Mouse (Mus musculus) myocyte (in vitro differentiated cells): ENCODE measurements around the gene Tex14. TPM values are rescaled to one million over a fixed set of nuclear protein-coding genes. Genes with fewer than 3 reads are reported as not detected.
"Not testable (repeated sequence)": the region's sequence is repeated elsewhere in the genome, so short reads cannot be mapped to it uniquely, and the experiment has no call there.

Source experiments
- H3K27me3 ChIP-seq: one replicate; pipeline ENCODE4 v1.6.1; 2011; ENCODE audit not compliant: control insufficient read depth, insufficient read depth, insufficient read length
- H3K36me3 ChIP-seq: one replicate; pipeline ENCODE4 v1.6.1; 2011; ENCODE audit not compliant: control insufficient read depth, insufficient read depth
- H3K4me2 ChIP-seq: one replicate; pipeline ENCODE4 v1.6.1; 2011; ENCODE audit warnings: low read depth, control low read depth
- H3K4me3 ChIP-seq: one replicate; pipeline ENCODE4 v1.5.1; 2011; ENCODE audit warnings: mild to moderate bottlenecking, control low read depth, moderate library complexity
- H3K79me2 ChIP-seq: one replicate; pipeline ENCODE4 v1.6.1; 2011; ENCODE audit not compliant: control insufficient read depth, insufficient read depth
- H3ac ChIP-seq: one replicate; pipeline ENCODE4 v1.6.1; 2011; ENCODE audit not compliant: control insufficient read depth, insufficient read length
- CEBPB ChIP-seq: IDR thresholded peaks from 2 replicates; pipeline ENCODE4 v1.6.1; 2011; ENCODE audit warnings: mild to moderate bottlenecking, moderate library complexity; ENCODE audit not compliant: poor library complexity, insufficient read depth, severe bottlenecking
- E2F4 ChIP-seq: IDR thresholded peaks from one replicate; pipeline ENCODE4 v1.6.1; 2011; ENCODE audit warnings: mild to moderate bottlenecking, control low read depth, moderate library complexity; ENCODE audit not compliant: insufficient read depth
- MAX ChIP-seq: IDR thresholded peaks from one replicate; pipeline ENCODE4 v1.6.1; 2011; ENCODE audit warnings: low read depth, mild to moderate bottlenecking, control low read depth
- MYOD1 ChIP-seq, 3 experiments: IDR thresholded peaks; one replicate each; pipeline ENCODE4 v1.6.1; 2011; ENCODE audit warnings: control low read depth in 2 of 3, low read depth in 2 of 3, mild to moderate bottlenecking in 2 of 3, moderate library complexity in 1 of 3; ENCODE audit not compliant: insufficient read length in 2 of 3, control insufficient read depth in 1 of 3
- MYOG ChIP-seq, 3 experiments: IDR thresholded peaks; one replicate each; pipeline ENCODE4 v1.6.1; 2011; ENCODE audit warnings: control low read depth in 2 of 3, low read depth in 2 of 3, mild to moderate bottlenecking in 2 of 3; ENCODE audit not compliant: insufficient read length in 2 of 3, control insufficient read depth in 1 of 3, insufficient read depth in 1 of 3
- POLR2A ChIP-seq: IDR thresholded peaks from one replicate; pipeline ENCODE4 v1.6.1; 2011; ENCODE audit warnings: low read depth, mild to moderate bottlenecking, control low read depth, moderate library complexity; ENCODE audit not compliant: insufficient read length
- POLR2AphosphoS2 ChIP-seq: IDR thresholded peaks from one replicate; pipeline ENCODE4 v1.6.1; 2011; ENCODE audit warnings: low read depth, control low read depth; ENCODE audit not compliant: insufficient read length
- REST ChIP-seq: IDR thresholded peaks from one replicate; pipeline ENCODE4 v1.6.1; 2011; ENCODE audit warnings: mild to moderate bottlenecking, control low read depth, moderate library complexity; ENCODE audit not compliant: insufficient read depth, insufficient read length
- SRF ChIP-seq: IDR thresholded peaks from one replicate; pipeline ENCODE4 v1.6.1; 2011; ENCODE audit warnings: low read depth; ENCODE audit not compliant: control insufficient read depth, insufficient read length
- TCF12 ChIP-seq: IDR thresholded peaks from one replicate; pipeline ENCODE4 v1.6.1; 2011; ENCODE audit warnings: mild to moderate bottlenecking, control low read depth; ENCODE audit not compliant: poor library complexity, insufficient read depth, severe bottlenecking
- TCF3 ChIP-seq: IDR thresholded peaks from one replicate; pipeline ENCODE4 v1.6.1; 2011; ENCODE audit warnings: low read depth, control low read depth; ENCODE audit not compliant: insufficient read length
- USF1 ChIP-seq: IDR thresholded peaks from one replicate; pipeline ENCODE4 v1.6.1; 2011; ENCODE audit warnings: low read depth, mild to moderate bottlenecking, control low read depth, moderate library complexity
- polyA plus RNA-seq: library from polyadenylated mRNA; unstranded; fragments of >200 nt; fragmentation: generic; extraction: Trizol; gene quantifications from one replicate; pipeline ENCODE4 v1.2.1, GENCODE M21; 2012; ENCODE audit warnings: missing spikeins

Tex14 gene
- polyA plus RNA-seq, 1 experiment = 0.13 TPM

DNA sequence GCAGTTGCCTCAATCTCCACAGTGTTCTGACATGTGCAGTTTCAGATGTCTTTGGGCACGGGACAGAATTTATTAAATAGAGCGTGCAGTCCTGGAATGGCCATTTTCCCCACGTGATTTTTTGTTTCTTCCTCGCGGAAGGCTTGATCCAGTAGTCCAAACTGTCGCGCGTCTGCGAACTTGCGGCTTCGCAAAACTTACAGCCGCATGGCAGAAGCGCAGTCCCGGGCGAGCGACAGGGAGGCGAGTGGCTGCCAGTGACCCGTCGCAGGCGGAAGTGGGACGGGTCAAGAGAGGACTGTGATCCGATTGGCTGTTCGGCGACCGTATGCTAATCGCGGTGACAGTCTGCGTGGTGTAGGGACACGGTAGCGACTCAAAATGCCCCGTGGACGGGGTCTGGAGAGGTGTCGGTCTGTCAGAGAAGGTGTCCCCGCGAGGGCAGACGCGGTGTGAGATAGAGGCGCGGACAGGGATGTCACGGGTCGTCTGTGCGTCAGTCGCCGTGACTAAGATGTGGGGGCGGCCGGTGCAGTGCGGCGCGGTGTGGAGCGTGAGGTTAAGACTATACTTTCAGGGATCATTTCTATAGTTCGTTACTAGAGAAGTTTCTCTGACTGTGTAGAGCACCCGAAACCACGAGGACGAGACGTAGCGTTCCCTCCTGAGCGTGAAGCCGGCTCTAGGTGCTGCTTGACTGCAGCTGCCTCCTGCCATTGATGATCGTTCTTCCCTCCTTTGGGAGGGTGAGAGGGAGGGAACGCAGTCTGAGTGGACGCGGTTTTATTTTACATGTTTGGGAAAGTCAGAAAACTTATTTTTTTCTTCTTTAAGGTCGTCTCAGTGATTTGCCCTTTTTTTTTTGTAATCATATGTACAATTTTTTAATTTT is 66.2 kb downstream of the Tex14 start:
- peak overlapping the region; percentile 99 for H3K4me2 ChIP-seq
- H3ac ChIP-seq, H3K79me2 ChIP-seq, H3K27me3 ChIP-seq, H3K4me3 ChIP-seq, H3K36me3 ChIP-seq: not testable (repeated sequence)
- TF ChIP-seq POLR2A = peak; percentile 48
- TF ChIP-seq USF1 = peak; percentile 1
- 0 out of 2 replicates have a peak, but pooled peaks have one; percentile 50 for TF ChIP-seq CEBPB

- H3K36me3 ChIP-seq, H3ac ChIP-seq, H3K27me3 ChIP-seq, H3K79me2 ChIP-seq, H3K4me3 ChIP-seq, H3K4me2 ChIP-seq: not testable (repeated sequence)
These were observed 66.8 kb downstream of the Tex14 start for GRCm38 (mm10) chr11:87471699-87471997.

- H3K36me3 ChIP-seq, H3K27me3 ChIP-seq, H3K79me2 ChIP-seq, H3ac ChIP-seq, H3K4me2 ChIP-seq, H3K4me3 ChIP-seq: not testable (repeated sequence)
These were observed 67.2 kb downstream of the Tex14 start for GRCm38 (mm10) chr11:87472058-87472457.

DNA sequence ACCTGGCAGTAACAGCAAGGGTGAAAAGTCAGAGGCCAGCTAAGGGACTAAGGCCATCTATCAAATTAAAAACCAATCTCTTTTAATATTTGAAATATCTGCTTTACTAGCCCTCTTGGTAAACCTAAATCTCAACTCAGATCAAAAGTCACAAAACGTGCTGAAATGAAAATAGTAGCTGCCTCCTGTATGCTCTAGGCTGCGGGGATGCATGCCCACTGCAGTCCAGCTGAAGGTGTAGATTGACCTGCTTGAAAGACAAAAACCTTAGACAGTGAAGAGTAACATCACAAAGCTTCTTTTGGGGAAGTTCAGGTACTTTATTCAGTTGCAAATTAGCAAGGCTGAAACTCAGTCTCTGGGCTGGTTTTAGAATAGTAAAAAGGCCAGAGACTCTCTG is 74.3 kb downstream of the Tex14 start:
- not testable (repeated sequence) for H3K4me2 ChIP-seq, H3ac ChIP-seq, H3K79me2 ChIP-seq, H3K27me3 ChIP-seq, H3K36me3 ChIP-seq, H3K4me3 ChIP-seq

- Histone ChIP-seq H3K4me2 (no peak overlapping the region), H3K4me3 (no peak overlapping the region), H3K36me3 (no peaks in the 10 kb centered on the region), H3K27me3 (peaks cover 20% of the 10 kb centered on the region), H3ac (no peak overlapping the region), H3K79me2 (no peaks in the 10 kb centered on the region)
- no peak for TF ChIP-seq USF1
- TF ChIP-seq MYOD1 (IDR thresholded peaks at IDR 0.05; ENCODE audit: control insufficient read depth in 1 of 3, insufficient read length in 2 of 3, low read depth in 2 of 3) = no peak
- no peak for TF ChIP-seq TCF3
- no peak for TF ChIP-seq TCF12
- no peak for TF ChIP-seq POLR2AphosphoS2
- no peak for TF ChIP-seq MAX
- TF ChIP-seq SRF = no peak
- no peak for TF ChIP-seq CEBPB
These were observed 79.0 kb downstream of the Tex14 start for GRCm38 (mm10) chr11:87483796-87484326.

GRCm38 (mm10) chr11:87488948-87489347 is 84.1 kb downstream of the Tex14 start:
- Histone ChIP-seq H3K4me2 (no peak overlapping the region), H3K79me2 (no peaks in the 10 kb centered on the region), H3K36me3 (no peaks in the 10 kb centered on the region), H3ac (no peak overlapping the region), H3K4me3 (no peak overlapping the region), H3K27me3 (peaks cover 29% of the 10 kb centered on the region)
- TF ChIP-seq TCF3 (no peak), SRF (no peak), REST (no peak), E2F4 (no peak), MYOD1 (IDR thresholded peaks at IDR 0.05; ENCODE audit: control insufficient read depth in 1 of 3, insufficient read length in 2 of 3, low read depth in 2 of 3) (no peak), POLR2A (no peak), TCF12 (no peak), USF1 (no peak), MAX (no peak), CEBPB (no peak), MYOG (IDR thresholded peaks at IDR 0.05; ENCODE audit: control insufficient read depth in 1 of 3, insufficient read depth in 1 of 3, insufficient read length in 2 of 3, low read depth in 2 of 3) (no peak), POLR2AphosphoS2 (no peak)
